Mouse (Mus musculus): ENCODE measurements around the gene Agbl4.

Agbl4 gene

DNA sequence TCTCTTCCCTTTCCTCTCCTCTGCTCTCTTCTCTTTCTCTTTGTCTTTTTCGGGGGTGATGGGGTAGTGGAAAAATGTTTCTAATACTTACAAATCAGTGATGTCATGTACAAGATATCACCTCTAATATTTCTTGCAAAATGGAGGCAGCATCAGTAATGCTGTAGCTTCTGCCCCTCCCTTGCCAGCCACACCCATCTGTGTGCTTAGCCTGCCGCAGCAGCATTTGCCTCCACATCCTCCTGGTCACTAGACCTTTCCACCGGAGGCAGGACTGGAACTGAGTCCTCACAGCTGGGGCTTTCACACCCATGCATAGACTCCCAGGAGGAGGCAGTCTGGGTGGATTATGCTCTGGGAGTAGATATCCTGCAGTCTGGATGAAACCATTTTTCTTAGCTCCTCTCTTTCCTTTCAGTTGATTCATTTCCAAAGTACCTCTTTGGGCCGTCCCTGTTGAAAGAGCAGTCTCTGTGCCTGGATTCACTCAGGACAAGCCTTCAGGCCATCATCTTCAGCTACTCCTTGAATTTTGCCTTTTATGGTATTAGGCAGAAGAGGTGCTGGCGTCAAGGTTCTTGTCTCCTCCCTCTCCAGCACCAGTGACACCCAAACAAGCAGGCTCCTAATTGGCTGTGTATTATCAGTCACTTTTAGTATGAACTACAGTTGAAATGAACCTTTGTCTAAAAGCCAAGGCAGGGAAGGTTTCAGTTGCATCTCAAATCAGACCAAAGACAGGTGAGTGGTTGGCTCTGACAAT lies 1105.7 kb downstream of the Agbl4 start:
- peak; percentile 48 for DNase-seq (ENCODE audit: low spot score)

DNA sequence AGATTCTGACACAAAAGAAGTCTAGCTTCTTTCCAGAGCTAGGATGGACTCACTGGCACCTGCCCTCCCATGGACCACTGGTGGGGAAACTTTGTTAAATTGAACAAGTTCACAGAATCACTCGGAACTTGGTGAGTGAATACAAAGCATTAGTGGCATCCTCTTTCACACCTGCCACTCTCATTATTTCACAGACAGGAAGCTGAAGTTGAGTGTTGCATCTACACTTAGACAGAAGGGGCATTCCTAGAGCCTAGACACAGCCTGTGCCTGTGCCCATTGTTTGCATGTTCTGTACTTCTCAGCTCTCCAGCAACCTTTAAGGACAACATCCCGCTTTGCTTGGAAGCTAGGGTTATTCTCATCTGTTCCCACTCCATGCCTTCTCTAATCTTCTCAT lies 1107.5 kb downstream of the Agbl4 start:
- no peak for DNase-seq (ENCODE audit: low spot score)

DNA sequence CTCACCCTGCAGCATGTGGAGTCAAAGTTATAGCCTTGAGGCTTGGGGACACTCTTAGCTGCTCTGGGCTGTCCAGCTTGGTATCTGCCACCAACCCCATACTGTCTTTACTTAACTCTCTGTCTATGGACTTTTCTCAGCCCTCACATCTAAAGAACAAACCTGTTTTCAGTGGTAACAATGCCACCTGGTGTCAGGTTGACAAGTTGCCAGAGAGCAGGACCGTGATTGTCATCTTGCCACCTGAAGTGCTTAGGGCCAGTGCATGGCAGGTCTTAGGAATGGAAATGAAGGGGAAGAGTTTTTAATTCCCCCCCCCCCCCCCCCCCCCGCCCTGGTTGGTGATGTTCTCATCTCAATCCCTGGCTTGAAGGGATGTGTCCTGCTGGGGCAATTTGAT lies 1112.7 kb downstream of the Agbl4 start:
- no peak for DNase-seq (ENCODE audit: low spot score)

DNA sequence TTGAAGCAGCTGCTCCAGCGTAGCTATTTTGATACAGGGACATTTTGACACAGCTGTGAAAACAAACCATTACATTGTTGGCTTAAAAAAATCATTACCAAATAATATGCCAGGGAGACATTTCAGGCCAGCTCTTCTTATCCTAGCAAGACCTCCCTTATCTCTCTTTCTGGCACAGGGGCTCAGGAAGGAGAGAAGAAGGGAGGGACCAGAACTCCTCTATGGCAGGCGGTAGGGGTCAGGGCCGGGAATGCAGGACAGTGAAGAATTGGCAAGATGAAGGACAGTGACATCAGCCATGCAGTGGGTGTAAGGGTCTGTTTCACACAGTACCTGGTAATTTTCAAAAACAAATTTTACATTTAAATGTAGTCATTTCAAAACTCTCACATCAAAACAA lies 1116.5 kb downstream of the Agbl4 start:
- DNase-seq (ENCODE audit: low spot score) = no peak

DNA sequence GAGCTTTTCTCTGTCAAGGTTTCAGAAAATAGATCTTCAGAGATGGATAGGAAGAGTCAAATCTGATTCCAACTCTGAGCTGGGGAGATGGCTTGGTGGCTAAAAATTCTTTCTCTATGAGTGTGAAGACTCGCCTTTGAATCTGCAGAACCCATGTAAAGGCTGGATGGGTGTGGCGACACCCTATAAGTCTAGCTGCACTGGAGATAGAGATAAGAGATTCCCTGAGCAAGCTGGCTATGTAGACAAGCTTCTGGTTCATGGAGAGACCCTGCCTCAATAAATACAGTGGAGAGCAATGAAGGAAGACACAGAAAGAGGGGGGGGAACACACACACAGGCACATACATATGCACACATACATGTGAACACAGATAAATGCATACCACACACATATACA lies 1118.7 kb downstream of the Agbl4 start:
- no peak for DNase-seq (ENCODE audit: low spot score)

DNA sequence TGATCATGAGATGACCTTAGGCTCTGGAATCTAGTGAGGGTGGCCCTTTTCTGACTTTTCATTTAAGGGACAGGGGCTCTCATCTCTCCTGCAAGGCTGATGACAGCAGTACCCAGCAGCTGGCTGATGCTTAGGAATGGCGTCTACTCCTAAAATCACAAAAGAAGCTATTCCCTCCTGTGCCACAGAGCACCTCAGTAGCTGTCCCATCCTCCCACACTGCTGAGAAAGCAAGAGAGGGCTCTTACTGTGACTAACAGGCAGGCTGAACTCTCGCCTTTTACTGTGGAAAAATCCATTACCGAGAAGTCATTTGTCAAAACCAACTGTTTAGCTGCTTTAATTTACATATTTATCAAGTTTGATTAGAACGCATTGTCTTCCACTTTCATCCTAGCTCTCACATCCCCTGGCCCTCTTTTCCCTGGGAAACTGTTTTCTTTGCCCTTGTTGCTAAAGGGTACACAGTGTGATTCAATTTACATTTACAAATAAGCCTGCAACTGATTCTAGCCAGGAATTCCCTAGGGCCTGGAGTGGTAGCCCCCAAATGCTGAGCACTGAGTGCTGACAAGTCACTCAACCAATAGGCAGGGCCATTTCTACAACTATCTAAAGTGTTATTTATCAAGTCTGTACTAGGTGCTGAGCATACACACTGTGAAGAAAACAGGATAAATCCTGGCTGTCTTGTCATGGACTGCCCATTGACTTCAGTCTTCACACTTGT lies 1119.8 kb downstream of the Agbl4 start:
- no peak for DNase-seq (ENCODE audit: low spot score)

DNA sequence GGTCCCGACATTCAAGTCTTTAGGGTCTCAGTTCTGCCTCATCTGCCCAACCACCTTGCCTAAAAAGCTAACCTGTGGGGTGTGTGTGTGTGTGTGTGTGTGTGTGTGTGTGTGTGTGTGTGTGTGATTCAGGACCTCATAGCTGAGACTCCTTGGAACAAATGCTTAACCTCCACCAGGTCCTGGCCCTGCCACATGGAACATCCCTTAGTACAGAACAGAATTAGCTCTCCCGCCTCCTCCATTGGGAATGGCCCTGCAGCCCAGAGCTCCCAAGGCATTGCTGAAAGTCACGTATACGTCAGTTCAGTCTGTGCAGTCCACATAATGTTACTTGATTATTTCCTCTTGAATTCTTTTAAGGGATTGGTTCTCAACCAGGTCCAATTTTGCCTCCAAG lies 1120.7 kb downstream of the Agbl4 start:
- no peak for DNase-seq (ENCODE audit: low spot score)

DNA sequence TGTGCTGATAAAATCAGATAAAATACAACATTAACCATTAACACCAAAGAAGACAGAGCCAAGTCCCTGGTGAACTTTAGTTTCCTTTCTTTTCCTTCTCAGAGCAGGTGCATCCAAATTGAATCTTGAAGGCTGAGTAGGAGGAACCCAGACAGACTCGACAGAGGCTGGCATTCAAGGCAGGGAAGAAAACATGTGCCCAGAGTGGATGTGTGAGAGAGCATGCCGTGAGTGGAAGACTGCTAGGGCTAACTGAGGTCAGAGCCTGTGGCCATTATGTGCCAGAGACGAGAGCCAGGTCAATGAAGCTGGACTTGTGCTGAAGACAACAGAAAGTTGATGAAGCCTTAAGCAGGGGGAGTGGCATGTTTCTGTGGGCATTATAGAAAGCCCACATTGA lies 1121.8 kb downstream of the Agbl4 start:
- DNase-seq (ENCODE audit: low spot score) = no peak

DNA sequence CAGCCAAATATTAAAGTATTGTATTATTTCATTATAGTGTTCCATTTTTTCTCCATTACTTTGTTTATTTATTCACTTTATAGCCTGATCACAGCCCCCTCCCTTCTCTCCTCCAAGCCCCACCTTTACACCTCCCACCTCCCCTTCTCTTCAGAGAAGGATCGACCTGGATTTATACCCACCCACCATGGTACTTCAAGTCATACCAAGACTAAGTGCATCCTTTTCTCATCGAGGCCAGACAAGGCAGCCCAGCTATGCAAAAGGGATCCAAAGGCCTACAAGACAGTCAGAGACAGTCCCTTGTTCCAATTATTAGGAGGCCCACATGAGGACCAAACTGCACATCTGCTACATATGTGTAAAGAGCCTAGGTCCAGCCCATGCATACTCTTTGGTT lies 1122.5 kb downstream of the Agbl4 start:
- no peak for DNase-seq (ENCODE audit: low spot score)

DNA sequence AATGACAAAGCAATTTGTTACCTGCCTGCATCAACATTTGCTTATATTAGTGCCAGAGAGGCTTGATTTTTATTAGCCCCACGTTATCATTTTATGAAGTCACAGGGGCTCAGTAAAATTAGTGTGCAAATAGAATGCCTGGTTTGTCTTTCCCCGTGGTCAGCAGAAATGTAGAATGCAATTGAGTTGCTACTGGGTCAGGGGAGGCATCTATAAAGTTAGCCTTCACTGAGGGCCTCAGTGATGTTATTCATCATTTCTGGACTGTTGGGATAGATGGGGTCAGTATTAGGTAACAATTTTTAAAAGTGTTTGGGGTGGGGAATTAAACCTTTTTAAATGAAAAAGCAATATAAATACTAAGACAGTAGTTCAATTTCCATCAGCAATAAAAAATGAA lies 1125.5 kb downstream of the Agbl4 start:
- no peak for DNase-seq (ENCODE audit: low spot score)

DNA sequence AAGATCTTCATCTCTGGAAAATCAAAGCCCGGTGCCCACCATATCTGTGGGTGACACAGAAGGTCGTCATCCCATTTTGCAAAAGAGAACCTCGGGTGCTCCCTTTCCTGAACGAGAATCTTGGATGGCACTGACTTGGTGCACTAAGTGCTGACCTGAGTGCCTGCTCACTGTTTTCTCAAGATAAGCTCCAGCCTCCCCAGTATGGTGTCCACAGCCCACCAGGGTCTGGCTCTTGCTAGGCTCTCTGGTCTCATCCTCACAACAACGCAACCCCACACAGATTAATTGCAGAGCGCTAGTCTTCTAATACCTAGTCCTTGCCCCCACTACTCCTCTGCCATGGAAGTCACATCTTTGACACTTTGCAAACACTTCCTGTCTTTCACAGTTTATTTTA lies 1131.5 kb downstream of the Agbl4 start:
- DNase-seq (ENCODE audit: low spot score) = no peak

DNA sequence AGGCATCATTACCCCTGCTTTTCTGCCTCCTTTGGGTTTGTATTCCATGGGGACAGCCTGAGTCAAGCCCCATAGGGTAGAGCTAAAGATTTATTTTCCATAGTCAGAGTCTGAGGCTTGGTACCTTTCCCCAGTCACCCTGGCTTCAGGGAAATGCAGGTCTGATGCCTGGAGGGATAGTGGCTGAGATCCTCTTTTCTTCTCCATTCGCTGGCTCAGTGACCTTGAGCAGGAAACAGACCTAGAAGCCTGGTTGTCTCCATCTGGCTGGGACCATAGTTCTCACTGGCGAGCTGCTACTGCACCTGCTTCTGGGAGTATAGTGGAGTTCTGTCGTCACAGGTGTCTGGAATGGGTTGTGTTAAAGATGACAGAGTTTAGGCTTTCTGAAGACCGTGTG lies 1132.5 kb downstream of the Agbl4 start:
- DNase-seq (ENCODE audit: low spot score) = no peak

DNA sequence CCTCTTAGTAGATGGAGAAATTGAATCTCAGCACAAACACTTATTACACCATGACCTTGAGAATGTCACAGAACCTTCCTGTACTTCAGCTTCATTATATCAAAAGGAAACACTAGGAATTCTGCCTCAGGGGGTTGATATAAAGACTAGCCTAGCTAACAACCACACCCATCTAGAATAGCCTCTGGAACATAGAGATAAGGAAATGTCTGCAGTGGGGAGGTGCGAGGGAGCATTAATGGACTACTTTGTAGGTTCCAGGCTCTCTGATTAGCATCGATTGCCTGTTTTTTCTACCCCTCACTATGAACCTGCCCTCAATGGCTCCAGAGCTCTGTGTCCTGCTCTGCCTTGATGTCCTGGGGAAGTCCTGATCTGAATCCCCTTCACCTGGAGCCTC lies 1133.1 kb downstream of the Agbl4 start:
- peak; percentile 62 for DNase-seq (ENCODE audit: low spot score)

DNA sequence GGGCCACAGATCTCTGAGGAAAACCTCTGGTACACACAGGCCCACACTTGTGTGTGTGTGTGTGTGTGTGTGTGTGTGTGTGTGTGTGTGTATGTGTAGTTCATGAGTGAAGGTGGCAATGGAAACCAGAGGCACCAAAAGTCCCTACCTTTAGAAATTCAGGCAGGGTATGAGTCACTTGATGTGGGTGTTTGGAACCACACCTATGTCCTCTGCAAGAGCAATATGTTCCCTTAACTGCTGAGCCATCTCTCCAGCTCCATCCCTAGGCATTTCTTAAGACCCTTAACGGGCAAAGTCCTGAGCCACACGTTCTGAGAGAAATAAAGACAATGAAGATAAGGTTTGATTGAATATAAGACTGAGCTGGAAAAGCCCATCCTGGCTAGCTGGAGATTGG lies 1147.2 kb downstream of the Agbl4 start:
- DNase-seq (ENCODE audit: low spot score) = no peak

DNA sequence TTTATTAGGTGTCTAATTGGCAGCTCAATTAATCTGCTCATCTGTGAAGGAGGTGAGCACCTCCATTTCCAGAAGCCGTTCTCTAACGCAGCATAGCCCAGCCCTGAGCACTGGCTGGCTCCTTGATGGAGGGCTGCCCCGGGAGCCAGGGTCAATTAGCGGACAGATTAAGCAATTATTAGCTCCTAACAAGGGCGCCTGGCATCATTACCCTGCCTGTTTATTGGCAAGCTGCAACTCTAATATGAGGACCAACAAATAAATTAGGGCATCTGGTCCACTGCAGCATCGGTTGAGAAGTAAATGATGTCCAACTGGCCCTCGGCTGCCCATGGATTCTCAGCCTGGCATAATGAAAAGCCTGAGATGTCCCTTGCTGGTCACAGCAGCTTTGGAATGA lies 1148.5 kb downstream of the Agbl4 start:
- DNase-seq (ENCODE audit: low spot score) = no peak

DNA sequence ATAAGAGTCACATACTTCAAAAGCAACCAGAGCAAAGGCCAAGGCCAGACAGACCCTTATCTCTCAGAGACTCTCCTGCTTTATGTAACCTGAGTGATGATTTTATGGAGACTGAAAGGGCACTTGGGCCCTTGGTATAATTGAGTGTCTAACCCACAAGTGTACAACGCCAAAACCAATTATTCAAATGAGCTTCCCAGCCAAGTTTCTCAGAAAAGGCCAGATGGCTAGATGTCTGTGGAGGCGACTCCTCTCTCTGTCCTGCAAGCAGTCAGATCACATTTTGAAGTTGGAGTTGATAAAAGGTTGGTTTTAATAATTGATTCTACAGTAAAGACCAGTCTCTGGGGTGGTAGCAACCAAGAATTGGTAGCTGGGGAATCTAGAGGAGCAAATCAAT lies 1158.0 kb downstream of the Agbl4 start:
- DNase-seq (ENCODE audit: low spot score) = no peak

DNA sequence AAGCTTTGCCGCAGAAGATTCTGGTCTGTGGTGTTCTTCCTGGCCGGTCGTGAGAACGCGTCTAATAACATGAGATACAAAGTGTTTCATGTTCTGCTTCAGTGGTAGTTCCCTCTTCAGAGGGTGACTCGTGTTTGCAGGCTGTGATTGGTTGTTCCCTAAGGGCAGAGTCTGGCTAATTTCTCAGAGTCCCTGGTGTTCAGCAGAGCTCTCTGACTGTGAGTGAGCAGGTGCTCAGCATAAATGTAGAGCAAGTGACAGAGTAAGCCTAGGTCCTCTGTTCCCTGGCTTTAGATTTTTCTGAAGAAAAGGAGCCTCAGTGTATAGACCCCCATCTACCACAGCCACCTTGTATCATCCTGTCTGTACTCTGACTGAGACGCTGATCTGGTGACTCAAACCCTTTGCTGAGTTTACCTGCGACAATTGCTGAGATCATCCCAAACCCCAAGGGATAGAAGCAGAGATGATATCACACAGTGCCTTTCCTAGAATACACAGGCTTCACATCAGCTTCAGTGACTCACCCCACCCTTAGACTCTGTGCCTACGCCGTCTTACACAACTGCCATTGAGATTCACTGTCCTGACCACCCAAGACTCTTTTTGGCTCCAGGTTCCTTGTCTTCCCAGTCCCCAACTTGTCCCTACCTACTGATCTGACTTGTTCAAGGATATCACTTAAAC lies 1179.8 kb downstream of the Agbl4 start:
- no peak for DNase-seq (ENCODE audit: low spot score)

DNA sequence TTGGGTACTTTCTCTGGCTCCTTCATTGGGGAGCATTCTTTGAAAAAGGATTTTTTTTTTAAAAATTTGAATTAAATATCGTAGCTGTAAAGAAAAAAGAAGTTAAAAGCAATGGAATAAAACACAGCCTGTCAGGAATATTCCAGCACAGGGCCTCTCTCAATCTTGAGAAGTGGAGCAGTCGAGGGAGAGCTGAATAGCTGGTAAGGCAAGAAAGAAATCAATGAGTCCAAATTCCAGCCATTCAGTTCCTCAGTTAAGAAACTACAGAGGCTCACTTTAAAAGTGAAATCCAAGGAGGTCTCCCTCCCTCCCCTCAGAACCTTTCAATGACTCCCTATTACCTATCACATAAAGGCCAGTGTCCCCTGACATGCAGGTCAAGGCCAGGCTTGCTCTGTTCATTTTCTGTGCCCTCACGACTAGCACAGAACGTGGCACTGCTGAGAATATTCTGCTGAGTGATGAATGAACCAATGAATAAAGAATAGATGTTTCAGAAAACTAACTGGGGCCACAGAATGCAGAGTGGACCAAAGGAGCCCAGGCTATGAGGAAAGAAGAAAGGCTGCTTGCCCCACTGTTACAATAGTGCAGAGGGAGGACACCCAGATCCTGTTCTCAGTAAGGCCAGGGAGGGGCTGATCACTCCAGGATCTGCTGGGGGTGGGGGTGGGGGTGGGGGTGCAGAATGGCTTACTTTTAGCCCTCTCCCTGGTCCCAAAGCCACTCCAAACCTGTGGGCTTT lies 1181.8 kb downstream of the Agbl4 start:
- DNase-seq (ENCODE audit: low spot score) = no peak

DNA sequence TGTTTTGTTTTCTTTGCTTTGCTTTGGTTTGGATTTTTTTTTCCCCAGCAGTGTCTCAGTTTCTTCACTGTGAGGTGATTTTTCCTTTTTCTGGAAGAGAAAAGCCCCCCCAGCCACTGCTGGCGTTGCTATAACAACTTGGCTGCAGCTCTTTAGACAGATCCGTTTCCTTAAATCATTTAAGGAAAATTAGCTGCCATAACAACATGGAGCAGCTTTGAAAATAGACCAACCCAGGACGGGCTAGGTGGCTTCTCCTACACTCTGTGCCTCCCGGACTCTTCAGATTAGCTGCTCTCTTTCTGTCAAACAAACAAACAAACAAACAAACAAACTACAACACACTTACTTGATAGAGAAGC lies 1182.4 kb downstream of the Agbl4 start:
- DNase-seq (ENCODE audit: low spot score) = no peak

DNA sequence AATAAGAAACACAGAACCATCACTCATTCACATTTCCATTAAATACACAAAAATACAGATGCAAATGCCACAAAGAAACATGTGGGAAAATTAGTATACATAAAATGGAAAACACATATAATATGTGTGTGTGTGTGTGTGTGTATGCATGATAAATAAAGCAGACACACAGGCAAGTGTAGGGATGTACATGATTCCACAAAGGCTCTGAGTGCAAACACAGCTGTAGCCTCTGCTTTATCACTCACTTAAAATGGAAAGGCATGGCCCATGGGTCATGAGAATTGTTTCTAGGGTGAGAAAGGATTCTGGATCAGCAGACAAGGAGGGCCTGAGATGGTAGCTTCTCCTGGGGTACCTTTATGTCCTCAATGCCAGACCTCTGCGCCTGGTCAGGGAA lies 1182.8 kb downstream of the Agbl4 start:
- DNase-seq (ENCODE audit: low spot score) = no peak

DNA sequence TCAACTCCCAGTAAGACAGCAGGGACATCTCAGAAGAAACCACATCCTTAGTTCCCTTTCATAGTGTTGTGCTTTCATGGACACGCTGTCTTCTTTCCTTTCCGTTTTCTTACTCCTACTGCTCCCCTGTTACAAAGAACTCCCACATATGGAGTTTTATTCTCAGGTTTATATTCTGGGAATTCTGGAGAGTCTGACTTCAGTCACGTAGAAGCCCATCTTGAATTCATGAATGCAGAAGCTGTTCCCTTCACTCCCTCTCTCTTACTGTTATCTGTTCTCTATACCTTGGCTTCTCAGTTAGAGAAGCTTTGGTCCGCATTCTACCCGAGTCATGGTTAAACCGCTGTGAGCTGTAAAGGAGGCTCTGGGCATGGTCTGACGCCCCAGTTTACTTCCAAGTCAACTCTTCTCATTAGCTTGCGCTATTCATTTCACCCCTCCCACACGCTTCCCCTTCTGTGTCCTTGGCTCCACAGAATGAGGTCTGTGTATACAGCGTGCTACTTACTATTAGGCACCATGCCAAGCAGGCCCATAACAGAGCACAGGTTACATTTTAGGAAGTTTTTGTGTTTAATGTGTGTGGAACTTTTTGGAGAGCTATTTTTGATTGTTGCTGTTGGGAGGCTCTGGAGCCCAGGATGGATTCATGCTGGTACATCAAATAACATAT lies 1186.2 kb downstream of the Agbl4 start:
- no peak for DNase-seq (ENCODE audit: low spot score)

DNA sequence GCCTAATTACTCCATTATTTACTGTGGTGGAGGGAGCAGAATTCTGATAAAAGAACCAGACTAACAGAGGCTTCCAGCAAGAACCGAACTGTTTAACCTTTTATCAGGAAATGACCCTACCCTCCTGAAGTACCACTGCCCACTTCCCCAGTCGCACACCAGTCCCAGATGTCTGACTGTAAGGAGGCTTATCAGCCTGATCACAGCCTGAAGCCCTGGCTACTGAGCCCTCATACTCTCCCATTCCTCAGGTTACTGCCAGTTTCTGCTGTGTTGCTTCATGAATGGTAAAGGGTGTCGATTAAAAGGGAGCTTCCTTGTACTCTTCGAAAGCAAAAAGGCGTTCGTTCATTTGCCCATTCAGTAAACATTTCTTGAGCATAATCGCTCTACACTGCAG lies 1186.8 kb downstream of the Agbl4 start:
- no peak for DNase-seq (ENCODE audit: low spot score)
